Mouse (Mus musculus) cerebellum, postnatal 25 days (tissue): ENCODE results near the gene Bank1.
"Not testable (repeated sequence)": the region's sequence is repeated elsewhere in the genome, so short reads cannot be mapped to it uniquely, and the experiment has no call there.

Experiments used
- DNase-seq, 2 experiments: peaks; one replicate each; pipeline ENCODE4 v3.0.0; 2021; ENCODE audit warnings: mixed read lengths in 2 of 2

Gene Bank1

GRCm38 (mm10) chr3:136325783-136326182 is at the start of gene Bank1:
Gene Bank1 (minus strand): TSS chr3:136326066.
- no peak for DNase-seq

GRCm38 (mm10) chr3:136369916-136370315 is 44.0 kb upstream of the Bank1 start:
- peak in 1 of 2 experiments; percentile 7 for DNase-seq

- peak; percentile 13 to 27 for DNase-seq
These were observed 43.6 kb upstream of the Bank1 start for GRCm38 (mm10) chr3:136369466-136369865.

GRCm38 (mm10) chr3:136368505-136368999 is 42.7 kb upstream of the Bank1 start:
- no peak for DNase-seq

GRCm38 (mm10) chr3:136349690-136350089 is 23.8 kb upstream of the Bank1 start:
- DNase-seq, result no peak

GRCm38 (mm10) chr3:136348611-136349010 is 22.7 kb upstream of the Bank1 start:
- no peak for DNase-seq

GRCm38 (mm10) chr3:136347277-136347676 is 21.4 kb upstream of the Bank1 start:
- no peak for DNase-seq

- no peak for DNase-seq
These were observed 16.0 kb upstream of the Bank1 start for GRCm38 (mm10) chr3:136341911-136342310.

GRCm38 (mm10) chr3:136339896-136340295 is 14.0 kb upstream of the Bank1 start:
- DNase-seq, result no peak

GRCm38 (mm10) chr3:136331135-136331534 is 5.3 kb upstream of the Bank1 start:
- DNase-seq, result no peak

GRCm38 (mm10) chr3:136330043-136330442 is 4.2 kb upstream of the Bank1 start:
- DNase-seq, result no peak

- no peak for DNase-seq
These were observed 3.3 kb upstream of the Bank1 start for GRCm38 (mm10) chr3:136329133-136329532.

- not testable (repeated sequence) for DNase-seq
These were observed 1.1 kb downstream of the Bank1 start for GRCm38 (mm10) chr3:136324716-136325115.

- DNase-seq, result no peak
These were observed 3.9 kb downstream of the Bank1 start for GRCm38 (mm10) chr3:136321936-136322335.

GRCm38 (mm10) chr3:136308487-136308886 is 17.4 kb downstream of the Bank1 start:
- no peak for DNase-seq

GRCm38 (mm10) chr3:136306564-136307158 is 19.2 kb downstream of the Bank1 start:
- no peak for DNase-seq

GRCm38 (mm10) chr3:136302541-136302940 is 23.3 kb downstream of the Bank1 start:
- no peak for DNase-seq

GRCm38 (mm10) chr3:136300810-136301209 is 25.1 kb downstream of the Bank1 start:
- not testable (repeated sequence) for DNase-seq

- DNase-seq, result no peak
These were observed 28.5 kb downstream of the Bank1 start for GRCm38 (mm10) chr3:136297355-136297754.

- peak in 1 of 2 experiments; percentile 8 for DNase-seq
These were observed 30.6 kb downstream of the Bank1 start for GRCm38 (mm10) chr3:136295250-136295649.

- no peak for DNase-seq
These were observed 38.0 kb downstream of the Bank1 start for GRCm38 (mm10) chr3:136287883-136288282.

- no peak for DNase-seq
These were observed 60.8 kb downstream of the Bank1 start for GRCm38 (mm10) chr3:136264969-136265595.

- no peak for DNase-seq
These were observed 68.1 kb downstream of the Bank1 start for GRCm38 (mm10) chr3:136257761-136258160.

GRCm38 (mm10) chr3:136254713-136255112 is 71.2 kb downstream of the Bank1 start:
- DNase-seq, result peak; percentile 9 to 11
